Mouse (Mus musculus): ENCODE data around the gene Hes3.

Hes3 gene

DNA sequence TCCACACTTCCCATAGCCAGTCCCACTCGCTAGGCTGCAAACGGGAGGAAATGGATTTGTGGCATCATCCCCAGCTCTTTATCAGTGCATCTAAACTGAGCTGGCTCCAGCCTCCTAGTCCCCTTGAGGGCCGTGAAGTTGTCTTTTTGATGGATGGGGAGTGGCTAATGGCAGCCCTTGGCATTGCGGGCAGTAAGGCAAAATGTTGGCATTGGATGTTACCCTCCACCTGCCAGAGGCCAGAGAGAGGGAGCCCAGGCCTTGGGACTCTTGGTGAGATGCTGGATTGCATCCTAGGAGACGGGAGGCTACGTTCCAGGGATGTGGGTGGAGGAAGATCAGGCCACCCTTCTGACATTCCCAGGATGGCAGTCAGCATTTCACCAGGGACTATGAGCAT, 14.5 kb upstream of the Hes3 start:
- no peak for DNase-seq (ENCODE audit: low read depth, low spot score)

DNA sequence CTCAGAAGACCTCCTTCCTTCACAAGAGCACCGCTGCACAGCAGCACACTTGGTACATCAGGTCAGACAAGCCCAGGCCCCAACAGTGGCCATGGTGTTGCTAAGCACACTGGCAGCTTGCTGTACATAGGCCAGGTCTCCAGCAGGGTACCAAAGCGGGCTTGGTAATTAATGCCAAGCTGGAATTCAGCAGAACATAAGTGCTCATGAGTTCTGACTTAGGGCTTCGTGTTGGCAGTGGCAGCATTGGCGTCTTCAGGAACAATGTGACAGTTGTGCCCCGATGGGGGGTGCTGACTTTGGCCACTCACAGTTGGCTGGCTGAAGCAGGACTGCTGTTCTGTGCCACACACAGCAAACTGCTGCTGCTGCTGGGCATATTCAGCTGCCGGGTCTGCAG, 13.2 kb upstream of the Hes3 start:
- no peak for DNase-seq (ENCODE audit: low read depth, low spot score)

DNA sequence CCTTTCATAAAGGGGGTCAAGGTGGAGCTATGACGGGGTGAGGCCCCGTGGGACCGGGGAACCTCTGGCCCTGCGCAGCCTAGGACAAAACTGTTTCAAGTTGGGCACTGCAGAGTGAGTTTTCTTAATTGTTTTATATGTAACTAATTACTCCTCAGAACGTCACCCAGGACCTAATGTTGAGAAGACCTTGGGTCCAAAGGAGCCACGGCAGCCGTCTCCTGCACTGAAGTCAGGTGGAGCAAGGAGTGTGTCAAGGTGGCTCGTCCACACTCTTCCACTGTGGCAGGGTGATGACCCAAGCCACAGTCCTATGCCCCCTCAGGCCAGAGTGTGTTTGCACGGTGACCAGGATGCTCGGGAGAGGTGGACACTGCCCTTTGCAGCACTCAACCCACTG, 11.7 kb upstream of the Hes3 start:
- no peak for DNase-seq (ENCODE audit: low read depth, low spot score)

DNA sequence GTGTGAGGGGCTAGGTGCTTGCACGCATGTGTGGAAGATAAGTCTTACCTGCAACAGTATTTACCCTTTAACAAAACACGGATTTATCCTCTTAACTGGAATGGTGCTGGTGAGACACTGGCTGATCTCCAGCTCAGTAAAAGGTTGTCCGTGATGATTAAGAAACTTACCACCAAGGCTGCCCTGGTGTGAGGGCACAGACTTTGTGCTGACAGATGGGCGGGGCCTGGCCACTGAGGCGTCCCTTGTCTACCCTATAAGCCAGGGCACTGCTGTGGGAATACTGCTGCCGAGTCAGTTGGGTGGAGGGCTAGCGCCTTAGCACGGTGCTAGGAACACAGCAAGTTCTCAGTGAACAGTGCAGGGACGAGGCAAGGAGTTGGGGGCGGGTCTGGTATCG, 10.6 kb upstream of the Hes3 start:
- no peak for DNase-seq (ENCODE audit: low read depth, low spot score)

DNA sequence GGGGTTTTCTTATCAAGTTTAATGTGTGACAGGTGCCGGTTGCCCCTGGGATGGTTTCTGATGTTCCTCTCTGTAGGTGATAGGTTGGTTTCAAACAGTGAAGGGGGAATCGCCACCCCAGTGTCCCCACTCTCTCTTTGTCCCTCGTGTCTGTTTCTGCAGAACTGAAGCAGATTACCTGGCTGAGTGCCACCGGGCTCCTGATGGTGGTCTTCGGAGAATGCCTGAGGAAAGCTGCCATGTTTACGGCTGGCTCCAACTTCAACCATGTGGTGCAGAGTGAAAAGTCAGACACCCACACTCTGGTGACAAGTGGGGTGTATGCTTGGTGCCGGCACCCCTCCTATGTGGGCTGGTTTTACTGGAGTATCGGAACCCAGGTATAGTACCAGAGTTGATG, 8.9 kb upstream of the Hes3 start:
- no peak for DNase-seq (ENCODE audit: low read depth, low spot score)

DNA sequence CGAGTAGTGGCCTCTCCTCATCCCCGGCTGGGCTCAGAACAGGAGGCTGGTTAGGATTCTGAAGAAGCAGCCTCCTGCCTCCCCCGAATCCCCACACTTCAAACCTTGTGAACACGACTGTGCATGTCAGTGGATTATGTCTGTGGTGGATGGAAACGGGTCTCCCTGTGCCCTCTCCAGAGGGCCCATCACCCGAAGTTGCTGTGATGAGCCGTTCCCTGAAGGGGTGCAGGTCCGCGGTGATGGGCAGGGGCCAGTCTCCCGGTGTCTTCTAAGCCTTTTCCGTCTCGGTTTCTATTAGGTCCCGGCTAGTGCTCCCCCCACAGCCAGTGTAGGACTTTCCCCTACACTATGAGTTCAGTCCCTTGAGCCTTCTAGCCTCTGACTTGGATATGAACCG, 7.4 kb upstream of the Hes3 start:
- no peak for DNase-seq (ENCODE audit: low read depth, low spot score)

DNA sequence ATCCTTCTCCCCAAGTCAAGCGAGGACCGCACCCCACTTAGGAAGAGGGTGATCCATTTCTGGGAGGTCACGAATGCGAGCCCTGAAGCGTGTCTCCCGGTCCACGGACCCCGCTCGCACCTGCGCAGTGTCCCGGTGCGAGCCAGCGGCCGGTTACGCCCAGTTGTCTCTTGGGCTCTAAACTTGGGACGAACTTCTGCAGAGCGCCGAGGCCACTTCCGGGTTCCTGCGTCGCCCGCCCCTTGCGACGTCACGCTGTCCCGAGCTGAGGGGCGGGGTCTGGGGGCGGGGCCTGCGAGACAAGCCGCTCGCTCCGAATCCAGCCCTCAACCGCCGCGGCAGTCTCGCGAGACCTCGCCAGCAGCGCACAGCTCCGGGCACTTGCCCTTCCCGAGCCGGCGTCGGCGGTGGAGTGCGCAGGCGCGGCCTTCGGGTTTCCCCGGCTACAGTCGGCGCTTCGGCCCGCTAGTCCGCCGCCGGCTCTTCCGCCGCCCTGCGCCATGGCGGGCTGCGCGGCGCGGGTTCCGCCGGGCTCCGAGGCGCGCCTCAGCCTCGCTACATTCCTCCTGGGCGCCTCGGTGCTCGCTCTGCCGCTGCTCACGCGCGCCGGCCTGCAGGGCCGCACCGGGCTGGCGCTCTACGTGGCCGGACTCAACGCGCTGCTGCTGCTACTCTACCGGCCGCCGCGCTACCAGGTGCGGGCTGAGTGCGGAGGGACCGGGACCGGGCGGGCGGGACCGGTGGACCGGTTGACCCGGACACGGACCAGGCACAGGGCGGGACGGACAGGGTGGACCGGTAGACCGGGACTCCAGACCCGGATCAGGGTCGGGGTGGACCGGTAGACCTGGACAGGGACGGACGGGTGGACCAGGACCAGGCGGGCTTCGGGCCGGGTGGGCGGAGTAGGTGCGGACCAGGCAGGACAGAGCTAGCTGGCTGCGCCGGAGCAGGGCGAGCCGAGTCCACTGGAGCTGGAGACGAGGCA, 5.7 kb upstream of the Hes3 start, which contains the start of gene Icmt:
Gene Icmt, plus strand, starts transcription at position 354 of the 988 bp plus-strand sequence.
- DNase-seq (ENCODE audit: low read depth, low spot score): peak; percentile 99

DNA sequence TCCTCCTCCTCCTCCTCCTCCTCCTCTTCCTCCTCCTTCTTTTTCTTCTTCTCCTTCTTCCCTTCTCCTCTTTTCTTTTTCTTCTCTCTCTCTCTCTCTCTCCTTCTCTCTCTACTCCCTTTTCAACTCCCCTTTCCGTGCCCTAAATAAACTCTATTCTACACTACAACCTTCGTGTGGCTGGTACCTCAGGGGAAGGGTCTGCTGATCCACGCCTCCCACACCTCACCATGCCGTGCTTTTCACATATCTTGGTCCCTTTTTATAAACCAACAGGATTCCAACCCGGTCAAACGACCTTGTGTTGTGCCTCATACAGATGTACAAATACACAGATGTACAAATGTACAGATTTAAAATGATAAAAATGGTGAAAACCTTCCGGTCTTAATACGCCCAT, 4.9 kb upstream of the Hes3 start:
- DNase-seq (ENCODE audit: low read depth, low spot score): no peak

DNA sequence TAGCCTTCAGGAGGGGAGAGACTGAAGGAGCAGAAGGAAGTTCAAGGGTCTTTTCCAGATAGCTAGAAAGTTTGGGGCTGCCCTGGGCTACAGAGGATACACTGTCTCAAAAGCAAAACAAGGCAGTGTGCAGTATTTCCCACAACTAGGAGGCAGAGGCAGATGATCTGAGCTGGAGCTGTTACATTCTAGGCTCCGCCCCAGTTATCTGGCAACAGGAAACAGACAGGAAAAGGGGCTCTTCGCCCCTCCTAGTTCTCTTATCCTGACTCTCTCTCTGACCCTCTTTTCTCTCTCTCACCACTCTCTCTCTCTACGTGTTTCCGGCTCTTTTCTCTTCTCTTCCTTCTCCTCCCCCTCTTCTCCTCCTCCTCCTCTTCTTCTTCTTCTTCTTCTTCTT, 4.5 kb upstream of the Hes3 start:
- no peak for DNase-seq (ENCODE audit: low read depth, low spot score)

DNA sequence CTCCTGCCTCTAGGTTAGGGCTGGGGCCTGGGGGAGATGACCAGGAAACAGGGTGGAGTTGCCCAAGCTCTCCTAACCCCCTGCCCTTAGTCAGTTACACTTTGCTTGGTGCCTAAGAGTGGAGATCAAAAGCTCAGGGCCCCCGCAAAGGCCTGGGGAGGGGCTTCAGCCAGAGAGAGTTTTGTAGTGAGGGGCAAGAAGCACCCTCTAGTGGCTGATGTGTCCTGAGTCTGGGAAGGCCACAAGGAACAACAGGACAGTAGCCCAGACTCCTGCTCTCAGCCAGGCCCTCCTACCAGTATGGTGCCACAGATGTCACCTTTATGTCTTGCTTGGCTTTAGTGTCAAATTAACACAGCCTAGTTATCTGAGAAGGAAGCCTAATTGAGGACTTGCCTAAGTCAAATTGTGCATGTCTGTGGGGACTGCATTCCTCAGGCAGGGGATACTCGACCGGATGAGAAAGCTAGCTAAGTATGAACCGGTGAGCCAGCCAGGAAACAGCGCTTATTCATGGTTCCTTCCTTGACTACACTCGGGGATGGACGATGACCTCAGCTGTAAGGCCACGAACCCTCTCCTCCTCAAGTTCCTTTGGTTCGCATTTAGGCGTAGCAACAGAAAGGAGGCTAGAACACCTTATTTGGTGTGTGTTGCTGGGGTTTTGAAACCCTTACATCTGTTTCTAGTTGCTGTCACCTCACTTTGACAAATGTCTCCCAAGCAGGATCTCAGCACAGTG, 2.9 kb upstream of the Hes3 start:
- DNase-seq (ENCODE audit: low read depth, low spot score): no peak

DNA sequence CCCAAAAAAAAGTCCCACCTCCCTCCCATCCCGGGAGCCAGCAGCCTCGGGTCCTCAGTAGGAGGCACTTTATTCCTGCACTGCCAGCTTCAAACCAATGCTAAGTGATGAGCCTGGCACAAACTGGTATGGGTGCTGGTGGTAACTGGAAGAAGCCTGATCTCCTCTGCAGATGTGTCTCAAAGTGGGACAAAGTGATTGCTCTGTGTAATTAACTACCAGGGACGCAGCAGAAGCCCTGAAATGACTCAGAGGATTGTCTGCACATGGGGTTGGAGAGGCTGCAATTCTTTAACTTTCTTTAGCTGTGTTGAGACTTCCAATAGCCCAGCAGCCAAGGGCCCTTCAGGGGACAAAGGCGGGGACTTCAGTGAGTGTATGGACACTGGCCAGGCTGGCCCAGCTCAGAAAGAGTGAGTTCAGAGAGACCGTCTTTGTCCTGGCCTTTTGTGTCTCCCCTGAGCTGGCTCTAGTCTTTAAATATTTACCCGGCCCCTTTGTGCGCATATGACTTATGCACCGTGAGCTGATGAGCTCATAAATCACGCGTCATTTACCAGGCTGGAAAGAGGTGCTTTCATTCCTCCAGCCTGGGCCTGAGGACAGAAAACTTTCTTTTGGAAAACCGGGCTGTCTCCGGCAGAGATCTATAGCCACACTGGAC, 772 bp upstream of the Hes3 start:
- no peak for DNase-seq (ENCODE audit: low read depth, low spot score)

DNA sequence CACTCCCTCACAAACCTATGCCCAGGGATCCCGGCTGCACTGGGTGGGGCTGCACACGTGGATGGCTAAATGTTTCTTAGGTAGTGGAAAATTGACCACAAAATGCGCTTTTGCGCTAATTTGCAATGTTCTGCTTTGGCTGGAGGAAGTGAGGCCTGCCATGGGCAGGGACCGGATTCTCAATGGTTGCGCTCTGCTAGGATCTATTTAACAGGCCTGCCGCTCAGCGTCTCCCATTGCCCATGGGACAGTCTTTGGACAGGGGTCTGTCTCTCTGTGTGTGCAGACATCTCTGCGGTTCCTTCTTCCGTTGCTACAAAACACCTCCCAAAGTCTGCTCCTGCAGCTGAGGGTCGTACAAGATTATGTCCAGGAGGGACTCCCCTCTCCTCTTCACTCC, 471 bp downstream of the Hes3 start:
- no peak for DNase-seq (ENCODE audit: low read depth, low spot score)

DNA sequence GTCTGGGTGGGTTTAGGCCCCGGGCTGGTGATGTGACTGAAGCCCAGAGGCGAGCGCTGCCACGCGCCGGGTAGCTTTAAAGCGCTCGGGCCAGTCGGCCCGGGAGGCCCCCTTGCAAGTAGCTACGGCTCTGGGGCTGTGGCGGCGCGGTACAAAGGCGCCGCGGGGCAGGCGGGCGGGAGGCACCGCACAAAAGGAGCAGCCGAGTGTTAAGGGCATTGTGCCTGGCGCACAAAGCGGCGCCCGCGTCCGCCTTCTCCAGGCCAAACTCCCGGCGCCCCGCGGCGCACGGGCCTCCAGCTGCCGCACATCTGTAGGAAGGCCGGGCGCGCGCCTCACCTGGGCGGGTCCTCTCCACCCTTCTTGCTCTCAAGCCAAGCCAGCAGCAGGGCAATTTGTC, 1.1 kb downstream of the Hes3 start:
- no peak for DNase-seq (ENCODE audit: low read depth, low spot score)

DNA sequence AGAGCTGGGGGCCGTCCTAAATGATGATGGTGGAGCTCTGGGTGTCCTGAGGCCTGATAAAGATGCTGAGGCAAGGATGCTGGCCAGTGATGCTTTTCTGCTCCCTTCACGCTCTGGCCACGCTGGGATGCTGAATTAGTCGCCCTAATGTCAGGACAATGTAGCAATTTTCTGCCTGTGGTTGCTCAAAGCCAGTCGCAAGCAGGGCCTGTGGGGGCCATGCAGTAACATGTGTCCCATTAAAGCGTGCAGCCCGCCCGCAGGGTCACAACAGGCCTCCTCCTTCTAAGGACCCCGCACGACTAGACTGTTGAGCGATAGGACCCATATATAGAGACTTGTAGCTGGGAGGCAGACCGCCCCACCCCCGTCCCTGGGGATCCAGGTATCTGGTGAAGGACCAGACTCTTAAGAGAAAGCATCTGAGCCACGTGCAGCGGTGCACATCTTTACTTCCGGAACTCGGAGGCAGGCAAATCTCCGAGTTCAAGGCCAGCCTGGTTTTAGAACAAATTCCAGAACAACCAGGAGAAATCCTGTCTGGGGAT, 3.0 kb downstream of the Hes3 start:
- no peak for DNase-seq (ENCODE audit: low read depth, low spot score)

DNA sequence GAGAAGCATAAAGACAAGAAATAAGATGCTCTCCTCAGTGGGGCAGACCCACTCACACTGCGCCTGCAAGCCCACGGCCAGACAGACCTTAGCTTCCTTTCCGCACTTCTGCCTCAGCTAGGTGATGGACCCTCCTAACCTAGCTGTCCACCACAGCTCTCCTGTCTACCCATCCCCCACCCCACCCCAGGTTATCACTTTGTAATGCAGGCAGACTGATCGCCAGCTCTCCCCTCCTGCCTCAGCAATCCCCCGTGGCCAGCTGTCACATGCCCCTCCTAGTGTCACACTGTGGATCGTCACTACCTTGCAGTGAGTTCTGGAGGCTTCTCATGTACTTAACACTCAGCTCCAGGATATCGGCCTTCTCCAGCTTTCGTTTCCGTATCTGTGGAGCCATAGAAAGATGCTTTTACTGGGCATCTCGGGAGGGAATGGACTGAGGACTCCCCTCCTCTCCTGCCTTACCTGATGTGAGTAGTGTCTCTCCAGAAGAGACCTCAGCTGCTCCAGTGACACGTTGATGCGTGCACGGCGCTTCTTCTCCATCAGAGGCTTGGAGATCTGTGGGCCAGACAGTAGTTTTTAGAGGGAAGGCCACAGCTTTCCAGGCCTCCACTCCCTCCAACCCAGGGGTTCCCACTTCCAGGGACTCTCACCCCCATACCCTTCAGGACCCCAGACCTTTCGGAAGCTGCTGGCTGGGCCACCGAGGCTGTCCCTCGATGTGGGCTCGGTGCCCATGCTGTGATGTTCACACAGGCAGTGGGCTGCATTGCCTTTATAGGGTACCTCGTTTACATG, 3.9 kb downstream of the Hes3 start:
- DNase-seq (ENCODE audit: low read depth, low spot score): no peak

DNA sequence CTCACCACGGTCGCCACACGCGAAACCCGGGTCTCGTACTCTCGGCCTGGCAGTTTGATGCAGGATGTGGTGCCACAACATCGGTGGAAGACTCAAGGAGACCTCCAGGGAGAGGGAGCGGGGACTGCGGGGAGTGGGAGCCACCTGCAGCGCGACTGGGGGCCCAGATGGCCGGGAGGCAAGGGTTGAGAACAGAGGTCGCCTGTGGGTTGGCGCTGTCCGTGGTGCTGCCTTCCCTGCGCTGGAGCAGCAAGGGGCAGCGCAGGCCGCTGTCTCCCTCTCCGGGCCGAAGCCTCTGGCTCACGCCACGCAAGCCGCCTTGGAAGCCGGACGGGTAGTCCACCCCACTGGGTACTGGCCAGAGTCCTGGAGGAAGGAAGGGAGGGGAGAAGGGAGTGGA, 4.6 kb downstream of the Hes3 start:
- no peak for DNase-seq (ENCODE audit: low read depth, low spot score)

DNA sequence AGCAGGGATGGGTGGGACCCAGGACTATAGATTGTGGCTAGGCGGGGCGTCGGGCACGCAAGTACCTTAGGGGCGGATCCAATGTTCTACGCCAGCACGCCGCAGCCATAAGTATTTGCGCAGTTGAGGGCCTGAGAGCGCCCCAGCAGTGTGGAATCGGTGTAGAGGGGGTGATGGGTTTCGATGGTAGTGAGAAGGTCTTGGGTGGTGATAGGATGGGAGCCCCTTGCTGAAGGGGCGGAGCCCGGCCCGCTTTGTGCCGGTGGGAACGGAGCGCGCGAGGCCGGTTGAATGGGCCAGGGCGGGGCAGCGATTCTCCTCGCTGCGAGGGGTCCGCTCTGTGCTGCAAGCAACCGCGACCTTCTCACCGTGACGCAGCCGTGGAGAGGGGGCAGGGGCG, 5.3 kb downstream of the Hes3 start:
- DNase-seq (ENCODE audit: low read depth, low spot score): no peak

DNA sequence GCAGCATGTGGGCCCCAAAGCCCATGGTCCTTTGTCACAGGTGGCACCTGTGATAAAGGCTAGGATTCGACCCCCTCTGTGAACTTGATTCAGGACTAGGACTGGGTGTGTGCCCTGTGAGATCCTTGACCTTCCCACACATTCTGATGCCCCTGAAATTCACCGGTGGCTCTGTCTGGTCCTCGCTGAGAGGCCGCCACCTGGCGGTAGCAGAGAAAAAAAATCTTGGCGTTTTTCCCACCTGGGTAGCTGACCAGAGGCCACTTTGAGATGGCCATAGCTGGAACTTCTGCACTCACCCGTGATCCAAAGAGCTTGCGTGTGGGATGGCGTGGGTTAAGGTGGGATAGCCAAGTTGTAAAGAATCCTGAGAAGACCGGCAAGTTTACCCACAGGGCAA, 6.0 kb downstream of the Hes3 start:
- peak; percentile 68 for DNase-seq (ENCODE audit: low read depth, low spot score)

DNA sequence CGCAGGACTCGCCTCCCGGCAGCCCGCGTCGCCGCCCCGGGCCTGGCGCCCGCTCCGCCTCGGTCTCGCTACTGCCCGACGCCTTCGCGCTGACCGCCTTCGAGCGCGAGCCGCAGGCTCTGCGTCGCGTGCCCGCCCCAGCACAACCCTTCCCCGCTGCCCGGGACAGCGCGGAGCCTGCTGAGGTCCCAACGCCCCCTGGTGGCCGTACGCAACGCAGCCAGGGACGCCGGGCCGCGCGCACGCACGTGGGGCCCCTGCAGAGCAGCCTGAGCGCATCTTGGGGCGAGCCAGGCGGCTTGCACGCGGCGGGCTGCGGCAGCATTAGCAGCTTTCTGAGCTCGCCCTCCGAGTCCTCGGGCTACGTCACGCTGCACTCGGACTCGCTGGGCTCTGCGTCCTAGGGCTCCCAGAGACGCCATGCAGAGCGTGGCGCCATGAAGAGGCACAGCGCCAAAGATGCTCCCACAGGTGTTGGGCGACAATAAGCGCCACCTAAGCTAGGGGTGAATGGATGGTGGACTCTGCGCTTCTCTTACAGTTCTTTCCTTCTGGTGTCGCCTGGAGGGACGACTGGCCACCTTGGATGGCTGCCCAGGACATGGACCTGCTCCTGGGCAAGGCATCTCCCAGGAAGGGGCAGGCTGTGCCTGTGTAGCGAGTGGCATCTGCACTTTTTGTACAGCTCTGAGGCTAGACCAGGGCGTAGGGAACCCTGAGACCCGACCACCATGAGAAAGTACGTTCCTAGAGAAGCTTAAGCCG, 8.1 kb downstream of the Hes3 start:
- DNase-seq (ENCODE audit: low read depth, low spot score): peak; percentile 88

DNA sequence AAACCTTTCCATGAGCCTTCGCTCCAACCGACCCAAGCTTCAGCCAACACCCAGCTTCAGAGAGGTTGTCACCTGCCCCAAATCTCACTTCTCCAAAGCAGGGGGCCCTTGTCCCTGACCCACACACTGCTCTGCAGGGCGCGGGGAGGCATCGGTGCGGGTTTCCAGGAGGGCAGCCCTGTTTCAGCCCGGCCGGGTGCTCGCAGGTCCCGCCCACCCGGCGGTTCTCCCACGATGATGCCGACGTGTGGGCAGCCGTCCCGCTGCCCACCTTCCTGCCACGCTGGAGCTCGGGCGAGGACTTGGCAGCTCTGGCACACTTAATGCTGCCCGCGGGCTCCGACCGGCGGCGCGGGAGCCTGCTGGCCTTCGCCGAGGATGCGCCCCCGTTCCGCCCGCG, 8.7 kb downstream of the Hes3 start:
- DNase-seq (ENCODE audit: low read depth, low spot score): no peak
